Mouse (Mus musculus) CH12.LX (cell line): ENCODE results near the gene Arid5b.

Experiments used
- CHD2 ChIP-seq: IDR thresholded peaks from 2 replicates; pipeline ENCODE4 v1.6.1; 2011; ENCODE audit warnings: low read length, improper control_type of control experiment
- CTCF ChIP-seq, 2 experiments: IDR thresholded peaks in 1 of 2; conservative IDR thresholded peaks in 1 of 2; 2 replicates each; pipeline ENCODE4 v1.5.1; 2011 to 2012; ENCODE audit warnings: low read depth in 2 of 2, low read length in 2 of 2, improper control_type of control experiment in 1 of 2, inconsistent platforms in 1 of 2, mild to moderate bottlenecking in 1 of 2, moderate library complexity in 1 of 2
- ETS1 ChIP-seq: conservative IDR thresholded peaks from 2 replicates; pipeline ENCODE4 v1.6.1; 2012; ENCODE audit warnings: low read depth, mild to moderate bottlenecking, inconsistent platforms, low read length, improper control_type of control experiment, moderate library complexity
- GABPA ChIP-seq: IDR thresholded peaks from 2 replicates; pipeline ENCODE4 v1.6.1; 2012; ENCODE audit warnings: low read depth, low read length, improper control_type of control experiment, inconsistent platforms; ENCODE audit not compliant: insufficient replicate concordance
- MAFK ChIP-seq: IDR thresholded peaks from 2 replicates; pipeline ENCODE4 v1.6.1; 2011; ENCODE audit warnings: low read length, improper control_type of control experiment; ENCODE audit not compliant: insufficient replicate concordance
- MEF2A ChIP-seq: IDR thresholded peaks from 2 replicates; pipeline ENCODE4 v1.6.1; 2014; ENCODE audit warnings: low read depth, mild to moderate bottlenecking, inconsistent platforms, low read length, improper control_type of control experiment, borderline replicate concordance
- NRF1 ChIP-seq: IDR thresholded peaks from 2 replicates; pipeline ENCODE4 v1.6.1; 2014; ENCODE audit warnings: low read depth, mild to moderate bottlenecking, inconsistent platforms, low read length, improper control_type of control experiment, moderate library complexity
- POLR2A ChIP-seq: IDR thresholded peaks from 2 replicates; pipeline ENCODE4 v1.6.1; 2011; ENCODE audit warnings: low read depth, mild to moderate bottlenecking, improper control_type of control experiment, low read length
- SIN3A ChIP-seq: IDR thresholded peaks from 2 replicates; pipeline ENCODE4 v1.6.1; 2012; ENCODE audit warnings: low read length, improper control_type of control experiment, inconsistent platforms
- TBP ChIP-seq: conservative IDR thresholded peaks from 2 replicates; pipeline ENCODE4 v1.6.1; 2011; ENCODE audit warnings: low read depth, low read length, improper control_type of control experiment
- TCF12 ChIP-seq: IDR thresholded peaks from 2 replicates; pipeline ENCODE4 v1.6.1; 2014; ENCODE audit warnings: low read depth, mild to moderate bottlenecking, inconsistent platforms, low read length, improper control_type of control experiment

GRCm38 (mm10) chr10:68057841-68058240 lies 220.7 kb downstream of the Arid5b start:
- no peak for TF ChIP-seq CTCF (conservative IDR thresholded peaks at IDR 0.05 in 1 of 2, IDR thresholded peaks at IDR 0.05 in 1 of 2; ENCODE audit: low read depth in 2 of 2, low read length in 2 of 2)
- TF ChIP-seq TCF12, result no peak
- no peak for TF ChIP-seq SIN3A
- TF ChIP-seq POLR2A, result no peak
- no peak for TF ChIP-seq NRF1
- no peak for TF ChIP-seq GABPA
- TF ChIP-seq MAFK, result no peak
- TF ChIP-seq ETS1, result no peak
- TF ChIP-seq CHD2, result no peak
- no peak for TF ChIP-seq MEF2A
- TF ChIP-seq TBP, result no peak
